Mouse (Mus musculus) limb, embryonic 12.5 days (tissue): ENCODE data around the gene Myadm. TPM values are rescaled to one million over a fixed set of nuclear protein-coding genes. Genes with fewer than 3 reads are reported as not detected.
A peak's percentile ranks its signal among the peaks of the same experiment; 100 is the strongest.

Experiments used
- ATAC-seq: fragments of 200-750 bp; cut with Nextera tagmentation; 2 replicates; pipeline ENCODE4 v1.8.0; 2017; ENCODE audit warnings: low read depth, moderate TSS enrichment; ENCODE audit not compliant: insufficient number of reproducible peaks, insufficient read depth, low FRiP score, low TSS enrichment
- H3K27ac ChIP-seq: fragments of 300-500 bp; sonication (generic); 2 replicates; pipeline ENCODE4 v1.5.1; 2016; ENCODE audit warnings: mild to moderate bottlenecking, moderate library complexity
- H3K27me3 ChIP-seq: fragments of 300-500 bp; sonication (generic); 2 replicates; pipeline ENCODE4 v1.6.1; 2016; ENCODE audit warnings: mild to moderate bottlenecking, moderate library complexity
- H3K36me3 ChIP-seq: fragments of 300-500 bp; sonication (generic); 2 replicates; pipeline ENCODE4 v1.6.1; 2016; ENCODE audit warnings: mild to moderate bottlenecking, moderate library complexity
- H3K4me1 ChIP-seq: fragments of 300-500 bp; sonication (generic); replicated peaks from 2 replicates; pipeline ENCODE4 v1.6.1; 2016
- H3K4me2 ChIP-seq: fragments of 300-500 bp; sonication (generic); 2 replicates; pipeline ENCODE4 v1.6.1; 2016; ENCODE audit warnings: mild to moderate bottlenecking, moderate library complexity
- H3K4me3 ChIP-seq: fragments of 300-500 bp; sonication (generic); replicated peaks from 2 replicates; pipeline ENCODE4 v1.5.1; 2016; ENCODE audit warnings: mild to moderate bottlenecking
- H3K9ac ChIP-seq: fragments of 300-500 bp; sonication (generic); replicated peaks from 2 replicates; pipeline ENCODE4 v1.6.1; 2016; ENCODE audit warnings: mild to moderate bottlenecking, moderate library complexity
- H3K9me3 ChIP-seq: fragments of 300-500 bp; sonication (generic); 2 replicates; pipeline ENCODE4 v1.6.1; 2016; ENCODE audit warnings: mild to moderate bottlenecking, moderate library complexity
- whole genome bisulfite sequencing: fragments of 180-500 bp; shearing (Covaris S2); methylation state at CpG from one replicate; pipeline ENCODE4 v1.1.7; 2016; 5-methylcytosine and 5-hydroxymethylcytosine counted together
- polyA plus RNA-seq: library from polyadenylated mRNA; unstranded; fragments of >200 nt; fragmentation: Nextera tagmentation; extraction: Ambion mirVana; gene quantifications from 2 replicates; pipeline ENCODE4 v1.2.1, GENCODE M21; 2016

Gene Myadm
- 24.9 and 29.3 TPM in 2 replicates for polyA plus RNA-seq

GRCm38 (mm10) chr7:3288976-3289970 lies at the start of gene Myadm, which contains the start of gene Prkcg:
TSS of gene Myadm (plus strand) at chr7:3289080.
TSS of gene Prkcg (plus strand) at chr7:3289179.
- WGBS = 2% methylated on average over 30 of the region's 30 CpGs
- Histone ChIP-seq H3K36me3 (peaks cover 8% of the 10 kb centered on the region), H3K9ac (peak within 1 kb of the TSS; percentile 67), H3K4me1 (peaks cover 39% of the 10 kb centered on the region), H3K27ac (peak within 1 kb of the TSS; percentile 89), H3K27me3 (no peaks in the 10 kb centered on the region), H3K9me3 (no peaks in the 10 kb centered on the region), H3K4me3 (peak within 1 kb of the TSS; percentile 43), H3K4me2 (peak within 1 kb of the TSS; percentile 66)
- peak; percentile 52 for ATAC-seq

GRCm38 (mm10) chr7:3239193-3239592 lies 49.7 kb upstream of the Myadm start:
- WGBS = 83% methylated on average over 2 of the region's 2 CpGs
- Histone ChIP-seq H3K4me3 (no peak overlapping the region), H3K36me3 (no peaks in the 10 kb centered on the region), H3K27me3 (no peaks in the 10 kb centered on the region), H3K4me2 (no peak overlapping the region), H3K9ac (no peak overlapping the region), H3K27ac (no peak overlapping the region), H3K9me3 (no peaks in the 10 kb centered on the region), H3K4me1 (no peaks in the 10 kb centered on the region)
- ATAC-seq = no peak

DNA sequence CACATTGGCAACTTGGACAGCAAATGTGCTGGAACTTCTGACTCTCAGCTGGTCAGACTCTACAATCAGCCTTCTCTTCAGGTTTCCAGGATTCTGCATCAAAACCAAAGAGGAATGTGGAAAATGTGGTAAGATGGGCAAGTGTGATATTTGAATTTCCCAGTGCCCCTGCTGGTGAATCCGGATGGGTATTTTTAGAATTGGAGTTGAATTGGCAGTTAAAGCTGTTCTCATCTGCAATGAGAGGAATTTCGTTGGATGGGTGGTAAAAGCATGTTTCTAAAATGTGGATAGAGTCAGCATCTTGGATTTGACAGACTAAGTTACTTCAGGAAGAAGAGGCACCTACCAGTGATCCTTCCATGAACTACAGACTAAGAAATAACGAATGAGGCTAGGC lies 28.2 kb upstream of the Myadm start:
- no peaks in the 10 kb centered on the region for H3K36me3 ChIP-seq
- no peak overlapping the region for H3K4me3 ChIP-seq
- no peaks in the 10 kb centered on the region for H3K9me3 ChIP-seq
- H3K4me1 ChIP-seq = no peaks in the 10 kb centered on the region
- peaks cover 15% of the 10 kb centered on the region for H3K27me3 ChIP-seq
- H3K4me2 ChIP-seq = no peak overlapping the region
- 70% methylated on average over 3 of the region's 3 CpGs for WGBS
- H3K27ac ChIP-seq = no peak overlapping the region
- no peak for ATAC-seq
- no peak overlapping the region for H3K9ac ChIP-seq

DNA sequence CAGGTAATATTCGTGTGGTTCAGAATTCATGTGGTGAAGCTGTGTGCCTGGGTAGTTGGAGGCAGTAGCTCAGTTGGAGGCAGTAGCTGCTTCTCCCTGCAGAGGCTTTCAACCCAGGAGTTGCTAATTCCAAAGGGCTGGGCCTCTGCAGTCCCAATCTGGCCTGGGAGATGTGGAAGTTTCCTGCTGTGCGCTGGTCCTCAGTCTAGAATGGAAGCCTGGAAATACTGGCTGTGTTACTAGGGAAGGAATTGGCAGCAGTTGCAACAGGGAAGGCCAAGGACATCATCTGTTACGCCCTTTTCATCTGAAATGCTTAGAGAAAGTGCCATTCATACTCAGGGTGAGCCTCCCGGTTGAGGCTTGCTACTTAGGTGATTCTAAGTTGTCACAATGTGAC lies 27.4 kb upstream of the Myadm start:
- 70% methylated on average over 4 of the region's 4 CpGs for WGBS
- Histone ChIP-seq H3K4me3 (no peak overlapping the region), H3K27me3 (peaks cover 15% of the 10 kb centered on the region), H3K4me1 (no peaks in the 10 kb centered on the region), H3K36me3 (no peaks in the 10 kb centered on the region), H3K9ac (no peak overlapping the region), H3K27ac (no peak overlapping the region), H3K9me3 (no peaks in the 10 kb centered on the region), H3K4me2 (no peak overlapping the region)
- ATAC-seq = no peak

DNA sequence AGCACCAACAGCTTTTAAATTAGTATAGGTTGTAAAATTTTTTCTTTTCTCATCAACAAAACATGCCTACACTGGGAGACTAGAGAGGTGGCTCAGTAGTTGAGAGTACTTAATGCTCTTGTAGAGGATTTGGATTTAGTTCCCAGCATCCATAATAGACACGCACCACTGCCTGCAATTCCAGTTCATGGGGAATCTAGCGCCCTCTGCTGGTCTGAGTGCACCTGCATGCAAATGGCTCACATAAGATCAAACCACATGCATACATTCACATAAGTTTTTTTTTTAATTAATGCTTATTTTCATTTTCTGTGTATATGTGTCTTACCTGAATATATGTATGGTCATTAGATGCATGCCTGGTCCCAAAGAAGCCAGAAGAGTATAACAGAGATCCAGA lies 26.1 kb upstream of the Myadm start:
- no peaks in the 10 kb centered on the region for H3K4me1 ChIP-seq
- 31% methylated on average over 2 of the region's 2 CpGs for WGBS
- H3K9ac ChIP-seq = no peak overlapping the region
- 0 out of 2 replicates have a peak, but pooled peaks cover 3% of the 10 kb centered on the region for H3K9me3 ChIP-seq
- no peak overlapping the region for H3K4me3 ChIP-seq
- H3K36me3 ChIP-seq = no peaks in the 10 kb centered on the region
- ATAC-seq = no peak
- H3K4me2 ChIP-seq = no peak overlapping the region
- no peak overlapping the region for H3K27ac ChIP-seq
- H3K27me3 ChIP-seq = peaks cover 15% of the 10 kb centered on the region

DNA sequence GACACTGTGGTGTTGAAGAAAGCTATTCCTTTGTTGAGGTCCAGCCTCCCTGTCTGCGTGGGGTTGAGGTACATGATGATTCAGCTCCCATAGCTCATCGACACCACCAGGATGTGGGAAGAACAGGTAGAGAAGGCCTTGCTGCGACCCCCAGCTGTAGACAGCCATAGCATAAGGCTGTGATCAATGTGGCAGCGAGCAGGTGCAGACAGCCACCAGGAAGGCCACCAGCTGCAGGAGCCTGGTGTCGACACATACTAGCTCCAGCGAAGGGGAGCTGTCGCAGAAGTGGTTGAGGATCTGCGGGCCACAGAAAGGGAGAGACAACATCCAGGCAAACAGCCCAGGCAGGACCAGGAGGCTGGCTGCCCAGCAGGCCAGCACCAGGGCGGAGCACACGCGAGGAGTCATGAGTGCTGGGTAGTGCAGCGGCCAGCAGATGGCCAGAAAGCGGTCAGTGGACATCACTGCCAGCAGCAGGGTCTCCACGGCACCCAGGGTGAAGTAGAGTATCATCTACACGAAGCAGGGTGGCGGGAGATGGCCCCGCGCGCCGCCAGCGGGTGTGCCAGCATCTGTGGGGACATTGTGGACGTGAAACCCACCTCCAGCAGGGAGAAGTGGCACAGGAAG lies 24.4 kb upstream of the Myadm start:
- no peak overlapping the region for H3K9ac ChIP-seq
- H3K4me2 ChIP-seq = peak overlapping the region; percentile 30
- 28% methylated on average over 22 of the region's 22 CpGs for WGBS

GRCm38 (mm10) chr7:3265311-3265710 lies 23.6 kb upstream of the Myadm start:
- no peak for ATAC-seq
- Histone ChIP-seq H3K4me1 (no peaks in the 10 kb centered on the region), H3K9ac (no peak overlapping the region), H3K27ac (no peak overlapping the region), H3K4me2 (0 out of 2 replicates have a peak overlapping the region, but pooled peaks have one; percentile 30), H3K4me3 (no peak overlapping the region), H3K36me3 (no peaks in the 10 kb centered on the region), H3K27me3 (peaks cover 15% of the 10 kb centered on the region), H3K9me3 (0 out of 2 replicates have a peak, but pooled peaks cover 3% of the 10 kb centered on the region)
- WGBS = 63% methylated on average over 6 of the region's 6 CpGs

More for the DNA sequence above, 24.4 kb upstream of the Myadm start:
- Histone ChIP-seq H3K4me1 (no peaks in the 10 kb centered on the region), H3K27me3 (peaks cover 15% of the 10 kb centered on the region), H3K4me3 (0 out of 2 replicates have a peak overlapping the region, but pooled peaks have one; percentile 11), H3K36me3 (no peaks in the 10 kb centered on the region), H3K27ac (no peak overlapping the region), H3K9me3 (0 out of 2 replicates have a peak, but pooled peaks cover 3% of the 10 kb centered on the region)
- no peak for ATAC-seq

DNA sequence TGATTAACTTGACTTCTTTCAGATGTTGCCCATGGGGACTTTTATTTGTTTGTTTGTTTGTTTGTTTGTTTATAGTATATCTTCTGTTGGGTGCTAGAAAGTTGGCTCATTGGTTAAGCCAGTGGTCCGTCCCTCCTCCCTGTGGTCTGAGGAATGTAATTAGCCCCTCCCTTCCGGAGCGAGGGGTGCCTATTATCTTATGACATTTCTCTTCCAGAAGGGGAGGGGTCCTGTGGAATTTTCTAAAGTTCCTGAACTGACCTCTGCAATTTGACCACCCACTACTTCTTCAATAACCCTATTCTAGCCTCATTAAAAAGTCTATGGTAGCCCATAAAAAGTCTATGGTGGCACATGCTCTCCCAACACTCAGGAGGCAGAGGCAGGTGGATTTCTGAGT lies 21.6 kb upstream of the Myadm start:
- Histone ChIP-seq H3K36me3 (no peaks in the 10 kb centered on the region), H3K4me3 (no peak overlapping the region), H3K9me3 (0 out of 2 replicates have a peak, but pooled peaks cover 3% of the 10 kb centered on the region), H3K4me2 (no peak overlapping the region), H3K9ac (no peak overlapping the region), H3K27ac (no peak overlapping the region), H3K4me1 (no peaks in the 10 kb centered on the region), H3K27me3 (peaks cover 15% of the 10 kb centered on the region)
- WGBS = 83% methylated on average over 3 of the region's 3 CpGs
- no peak for ATAC-seq

- ATAC-seq = no peak
- H3K4me2 ChIP-seq = no peak overlapping the region
- no peak overlapping the region for H3K27ac ChIP-seq
- H3K4me3 ChIP-seq = no peak overlapping the region
- no peaks in the 10 kb centered on the region for H3K4me1 ChIP-seq
- 0 out of 2 replicates have a peak, but pooled peaks cover 3% of the 10 kb centered on the region for H3K9me3 ChIP-seq
- H3K36me3 ChIP-seq = no peaks in the 10 kb centered on the region
- H3K27me3 ChIP-seq = peaks cover 15% of the 10 kb centered on the region
- WGBS = 69% methylated on average over 8 of the region's 8 CpGs
- H3K9ac ChIP-seq = no peak overlapping the region
Measured at GRCm38 (mm10) chr7:3267888-3268287, 21.0 kb upstream of the Myadm start.

- H3K4me3 ChIP-seq = no peak overlapping the region
- H3K27me3 ChIP-seq = peaks cover 15% of the 10 kb centered on the region
- H3K9ac ChIP-seq = no peak overlapping the region
- WGBS = 34% methylated on average over 3 of the region's 3 CpGs
- H3K4me1 ChIP-seq = no peaks in the 10 kb centered on the region
- no peaks in the 10 kb centered on the region for H3K36me3 ChIP-seq
- no peak overlapping the region for H3K27ac ChIP-seq
- no peak for ATAC-seq
- H3K9me3 ChIP-seq = 0 out of 2 replicates have a peak, but pooled peaks cover 3% of the 10 kb centered on the region
- no peak overlapping the region for H3K4me2 ChIP-seq
Measured at GRCm38 (mm10) chr7:3268291-3268690, 20.6 kb upstream of the Myadm start.

DNA sequence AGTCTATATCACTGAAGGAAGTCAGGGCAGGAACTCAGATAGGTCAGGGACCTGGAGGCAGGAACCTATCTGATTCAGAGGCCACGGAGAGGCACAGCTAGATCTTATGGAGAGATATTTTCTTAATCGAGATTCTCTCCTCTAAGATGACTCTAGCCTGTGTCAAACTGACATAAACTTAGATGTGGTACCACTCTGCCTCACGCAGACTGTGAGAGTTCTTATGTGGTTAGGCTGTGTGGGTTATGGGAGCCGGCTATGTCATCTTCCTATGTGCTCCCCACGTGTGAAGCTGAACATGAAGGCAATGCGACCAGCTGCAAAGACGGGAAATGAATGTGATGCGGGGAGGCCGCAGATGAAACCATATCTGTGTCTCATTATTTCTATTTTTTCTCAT lies 16.7 kb upstream of the Myadm start:
- no peak for ATAC-seq
- Histone ChIP-seq H3K9ac (no peak overlapping the region), H3K4me3 (no peak overlapping the region), H3K27ac (no peak overlapping the region), H3K4me2 (no peak overlapping the region), H3K27me3 (no peaks in the 10 kb centered on the region), H3K36me3 (no peaks in the 10 kb centered on the region), H3K9me3 (0 out of 2 replicates have a peak, but pooled peaks cover 3% of the 10 kb centered on the region), H3K4me1 (no peaks in the 10 kb centered on the region)
- WGBS = 87% methylated on average over 9 of the region's 9 CpGs
